Mouse (Mus musculus): ENCODE data around the gene Arrdc1. TPM values are rescaled to one million over a fixed set of nuclear protein-coding genes. Genes with fewer than 3 reads are reported as not detected.

Arrdc1 gene
- polyA plus RNA-seq, 1 experiment from 2014 or later: 180 TPM

DNA sequence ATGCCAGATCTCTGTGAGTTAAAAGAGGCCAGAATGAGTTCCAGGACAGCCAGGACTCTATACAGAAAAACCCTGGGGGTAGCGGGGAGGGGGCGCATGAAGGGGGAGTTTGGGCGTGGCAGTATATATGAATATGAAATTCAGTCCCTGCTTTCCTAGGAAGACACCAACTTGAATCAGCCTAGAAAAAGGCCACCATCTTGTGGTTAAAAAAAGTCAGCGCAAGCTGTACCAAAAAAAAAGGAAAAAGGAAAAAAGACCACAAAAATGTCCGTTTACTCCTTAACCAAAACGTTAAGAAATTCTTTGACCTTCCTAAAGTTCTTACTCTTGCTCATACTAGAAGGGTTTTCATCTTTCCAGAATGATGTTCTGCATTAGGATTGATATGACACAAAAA lies 32.1 kb downstream of the Arrdc1 start:
- 80% methylated on average over 6 of the region's 6 CpGs for WGBS

GRCm38 (mm10) chr2:24901055-24901454 lies 34.0 kb downstream of the Arrdc1 start:
- no peak for DNase-seq (ENCODE audit: low spot score)
- Histone ChIP-seq H3K9ac (replicated peaks; ENCODE audit: low read depth) (no peak overlapping the region), H3K9me3 (ENCODE audit: low read length) (no peaks in the 10 kb centered on the region)

More for the DNA sequence above, 32.1 kb downstream of the Arrdc1 start:
- H3K9ac ChIP-seq (replicated peaks; ENCODE audit: low read depth): no peak overlapping the region
- H3K4me1 ChIP-seq (ENCODE audit: insufficient read depth, low read depth, low read length): no peaks in the 10 kb centered on the region; the same call in 1 of the 2 replicates
- no peak overlapping the region for H3K4me2 ChIP-seq (replicated peaks; ENCODE audit: low read depth, low read length)
- peaks cover 3% of the 10 kb centered on the region; the same call in 1 of the 2 replicates for H3K36me3 ChIP-seq (ENCODE audit: insufficient read depth, low read length)
- no peak overlapping the region for H3K4me3 ChIP-seq (ENCODE audit: low read depth, low read length)
- no peak overlapping the region for H3K27ac ChIP-seq (ENCODE audit: low read length)
- H3K9me3 ChIP-seq (ENCODE audit: low read length): no peaks in the 10 kb centered on the region
- H3K27me3 ChIP-seq (replicated peaks; ENCODE audit: insufficient read depth, low read length): no peaks in the 10 kb centered on the region
- no peak for TF ChIP-seq EP300 (IDR thresholded peaks at IDR 0.05)
- no peak; the same call in 1 of the 2 replicates for TF ChIP-seq CTCF (IDR thresholded peaks at IDR 0.05)
- ATAC-seq (no peak), DNase-seq (ENCODE audit: low spot score) (no peak)

DNA sequence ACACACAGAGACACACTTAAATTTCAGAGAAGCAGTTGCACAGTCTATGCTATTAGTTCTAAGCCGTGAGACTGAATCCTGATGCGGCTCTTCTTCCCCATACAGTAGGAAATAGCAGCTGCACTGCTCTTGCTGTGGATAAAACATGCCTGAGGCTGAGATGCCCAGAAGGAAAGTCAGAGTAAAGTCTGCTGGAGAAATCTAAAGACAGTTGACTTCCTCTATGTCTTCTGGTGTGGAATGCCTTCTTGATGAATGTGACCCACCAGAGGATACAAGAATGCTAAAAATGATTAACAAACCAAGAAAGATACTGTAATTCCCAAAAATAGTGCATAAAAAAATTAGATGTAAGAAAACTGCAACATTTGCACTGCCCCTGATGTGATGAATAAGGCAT lies 35.8 kb downstream of the Arrdc1 start:
- WGBS: 93% methylated on average over 2 of the region's 2 CpGs
- no peak overlapping the region for H3K4me2 ChIP-seq (replicated peaks; ENCODE audit: low read depth, low read length)
- no peak overlapping the region for H3K27ac ChIP-seq (ENCODE audit: low read length)
- no peak overlapping the region for H3K9ac ChIP-seq (replicated peaks; ENCODE audit: low read depth)
- no peak for TF ChIP-seq EP300 (IDR thresholded peaks at IDR 0.05)
- TF ChIP-seq CTCF (IDR thresholded peaks at IDR 0.05): no peak
- DNase-seq (ENCODE audit: low spot score): no peak
- H3K36me3 ChIP-seq (ENCODE audit: insufficient read depth, low read length): peaks cover 3% of the 10 kb centered on the region; the same call in 1 of the 2 replicates
- H3K9me3 ChIP-seq (ENCODE audit: low read length): no peaks in the 10 kb centered on the region
- H3K27me3 ChIP-seq (replicated peaks; ENCODE audit: insufficient read depth, low read length): no peaks in the 10 kb centered on the region
- ATAC-seq: no peak
- no peak overlapping the region for H3K4me3 ChIP-seq (ENCODE audit: low read depth, low read length)
- no peaks in the 10 kb centered on the region; the same call in 1 of the 2 replicates for H3K4me1 ChIP-seq (ENCODE audit: insufficient read depth, low read depth, low read length)

More at GRCm38 (mm10) chr2:24901055-24901454, 34.0 kb downstream of the Arrdc1 start:
- Histone ChIP-seq H3K4me3 (ENCODE audit: low read depth, low read length) (no peak overlapping the region), H3K27ac (ENCODE audit: low read length) (no peak overlapping the region), H3K4me1 (ENCODE audit: insufficient read depth, low read depth, low read length) (no peaks in the 10 kb centered on the region; the same call in 1 of the 2 replicates), H3K27me3 (replicated peaks; ENCODE audit: insufficient read depth, low read length) (no peaks in the 10 kb centered on the region), H3K36me3 (ENCODE audit: insufficient read depth, low read length) (peaks cover 3% of the 10 kb centered on the region; the same call in 1 of the 2 replicates), H3K4me2 (replicated peaks; ENCODE audit: low read depth, low read length) (no peak overlapping the region)
- WGBS: 44% methylated on average over 5 of the region's 5 CpGs
- TF ChIP-seq EP300 (IDR thresholded peaks at IDR 0.05) (no peak), CTCF (IDR thresholded peaks at IDR 0.05) (no peak)
- ATAC-seq: no peak

GRCm38 (mm10) chr2:24896761-24897160 lies 38.3 kb downstream of the Arrdc1 start:
- Histone ChIP-seq H3K9me3 (ENCODE audit: low read length) (no peaks in the 10 kb centered on the region), H3K4me3 (ENCODE audit: low read depth, low read length) (no peak overlapping the region), H3K27me3 (replicated peaks; ENCODE audit: insufficient read depth, low read length) (no peaks in the 10 kb centered on the region), H3K27ac (ENCODE audit: low read length) (0 out of 2 replicates have a peak overlapping the region, but pooled peaks have one; percentile 0), H3K4me2 (replicated peaks; ENCODE audit: low read depth, low read length) (no peak overlapping the region), H3K4me1 (ENCODE audit: insufficient read depth, low read depth, low read length) (peaks cover 1% of the 10 kb centered on the region), H3K9ac (replicated peaks; ENCODE audit: low read depth) (no peak overlapping the region), H3K36me3 (ENCODE audit: insufficient read depth, low read length) (peaks cover 3% of the 10 kb centered on the region; the same call in 1 of the 2 replicates)
- DNase-seq (ENCODE audit: low spot score) (peak; percentile 62), ATAC-seq (peak; percentile 87)
- TF ChIP-seq EP300 (IDR thresholded peaks at IDR 0.05) (no peak), CTCF (IDR thresholded peaks at IDR 0.05) (no peak)
- 47% methylated on average over 4 of the region's 4 CpGs for WGBS

GRCm38 (mm10) chr2:24894211-24894610 lies 40.8 kb downstream of the Arrdc1 start:
- WGBS: 78% methylated on average over 1 of the region's 1 CpGs
- H3K27me3 ChIP-seq (replicated peaks; ENCODE audit: insufficient read depth, low read length): no peaks in the 10 kb centered on the region

GRCm38 (mm10) chr2:24892318-24892717 lies 42.7 kb downstream of the Arrdc1 start:
- Histone ChIP-seq H3K4me1 (ENCODE audit: insufficient read depth, low read depth, low read length) (peaks cover 5% of the 10 kb centered on the region; the same call in 1 of the 2 replicates), H3K9ac (replicated peaks; ENCODE audit: low read depth) (no peak overlapping the region), H3K27me3 (replicated peaks; ENCODE audit: insufficient read depth, low read length) (no peaks in the 10 kb centered on the region), H3K9me3 (ENCODE audit: low read length) (no peaks in the 10 kb centered on the region), H3K36me3 (ENCODE audit: insufficient read depth, low read length) (no peaks in the 10 kb centered on the region), H3K27ac (ENCODE audit: low read length) (no peak overlapping the region), H3K4me2 (replicated peaks; ENCODE audit: low read depth, low read length) (no peak overlapping the region), H3K4me3 (ENCODE audit: low read depth, low read length) (no peak overlapping the region)
- ATAC-seq (no peak), DNase-seq (ENCODE audit: low spot score) (no peak)
- TF ChIP-seq EP300 (IDR thresholded peaks at IDR 0.05): no peak
- no peak for TF ChIP-seq CTCF (IDR thresholded peaks at IDR 0.05)
- WGBS: 79% methylated on average over 5 of the region's 5 CpGs

More at GRCm38 (mm10) chr2:24894211-24894610, 40.8 kb downstream of the Arrdc1 start:
- Histone ChIP-seq H3K4me2 (replicated peaks; ENCODE audit: low read depth, low read length) (no peak overlapping the region), H3K4me3 (ENCODE audit: low read depth, low read length) (no peak overlapping the region), H3K27ac (ENCODE audit: low read length) (no peak overlapping the region), H3K4me1 (ENCODE audit: insufficient read depth, low read depth, low read length) (peaks cover 5% of the 10 kb centered on the region; the same call in 1 of the 2 replicates), H3K9me3 (ENCODE audit: low read length) (no peaks in the 10 kb centered on the region), H3K36me3 (ENCODE audit: insufficient read depth, low read length) (peaks cover 1% of the 10 kb centered on the region; the same call in 1 of the 2 replicates), H3K9ac (replicated peaks; ENCODE audit: low read depth) (no peak overlapping the region)
- DNase-seq (ENCODE audit: low spot score) (no peak), ATAC-seq (no peak)
- TF ChIP-seq CTCF (IDR thresholded peaks at IDR 0.05): no peak
- TF ChIP-seq EP300 (IDR thresholded peaks at IDR 0.05): no peak

All from lung, postnatal 0 days (tissue).